Mouse (Mus musculus) activated CD4-positive, CD25-positive, alpha-beta regulatory T cell, adult 4 months (primary cell): ENCODE data around the gene Lamc2. TPM values are rescaled to one million over a fixed set of nuclear protein-coding genes. Genes with fewer than 3 reads are reported as not detected.

Experiments used
- ATAC-seq: one replicate; pipeline ENCODE4 v1.8.0; 2017
- polyA plus RNA-seq, 2 experiments: library from polyadenylated mRNA; unstranded; fragments of 100-300 nt; shearing (Covaris generic); gene quantifications; one replicate each; pipeline ENCODE4 v1.2.1; 2017

Gene Lamc2
- polyA plus RNA-seq, 2 experiments from 2014 or later, result 0.51 to 0.53 TPM

- no peak for ATAC-seq
These were observed 59.5 kb downstream of the Lamc2 start for GRCm38 (mm10) chr1:153126491-153127381.

- no peak for ATAC-seq
These were observed 60.7 kb downstream of the Lamc2 start for GRCm38 (mm10) chr1:153125287-153126275.

GRCm38 (mm10) chr1:153124502-153124901, 61.7 kb downstream of the Lamc2 start:
- no peak for ATAC-seq

- ATAC-seq, result no peak
These were observed 63.5 kb downstream of the Lamc2 start for GRCm38 (mm10) chr1:153122764-153123163.

- no peak for ATAC-seq
These were observed 64.9 kb downstream of the Lamc2 start for GRCm38 (mm10) chr1:153121320-153121719.

GRCm38 (mm10) chr1:153120544-153120943, 65.7 kb downstream of the Lamc2 start:
- no peak for ATAC-seq

GRCm38 (mm10) chr1:153115315-153115714, 70.9 kb downstream of the Lamc2 start:
- no peak for ATAC-seq

GRCm38 (mm10) chr1:153111596-153111995, 74.7 kb downstream of the Lamc2 start:
- ATAC-seq, result no peak

- ATAC-seq, result no peak
These were observed 76.4 kb downstream of the Lamc2 start for GRCm38 (mm10) chr1:153109836-153110235.

- ATAC-seq, result no peak
These were observed 76.9 kb downstream of the Lamc2 start for GRCm38 (mm10) chr1:153109346-153109745.

- ATAC-seq, result no peak
These were observed 78.4 kb downstream of the Lamc2 start for GRCm38 (mm10) chr1:153107866-153108265.

GRCm38 (mm10) chr1:153104804-153105203, 81.4 kb downstream of the Lamc2 start:
- no peak for ATAC-seq

- no peak for ATAC-seq
These were observed 83.1 kb downstream of the Lamc2 start for GRCm38 (mm10) chr1:153103186-153103554.

- ATAC-seq, result no peak
These were observed 83.7 kb downstream of the Lamc2 start for GRCm38 (mm10) chr1:153102296-153103185.

- no peak for ATAC-seq
These were observed 84.8 kb downstream of the Lamc2 start for GRCm38 (mm10) chr1:153101327-153101880.

GRCm38 (mm10) chr1:153100912-153101311, 85.3 kb downstream of the Lamc2 start:
- ATAC-seq, result no peak

GRCm38 (mm10) chr1:153098586-153098985, 87.7 kb downstream of the Lamc2 start:
- ATAC-seq, result no peak

GRCm38 (mm10) chr1:153097017-153097675, 89.1 kb downstream of the Lamc2 start:
- no peak for ATAC-seq

GRCm38 (mm10) chr1:153095826-153096727, 90.2 kb downstream of the Lamc2 start:
- no peak for ATAC-seq

GRCm38 (mm10) chr1:153095328-153095727, 90.9 kb downstream of the Lamc2 start:
- no peak for ATAC-seq
